In genomic region chr11:8847627-8848026, GRCm38 (mm10) we compare ENCODE assay signal across 24 mouse cellular contexts.
DNase-seq lines count a peak whose midpoint lies in the region; ATAC-seq lines count a peak whose summit lies in the region.
"Had no signal": no experiment of that assay in that cellular context is flagged by ENCODE, and none has a peak within 500 bp of the region (broad histone marks: within the 10 kb centered on the region; RNA-seq: fewer than 3 reads in every experiment).

No protein-coding gene starts in this region.

- peak; percentile 28 to 44; a peak in 2 of 4 replicates for ATAC-seq in hematopoietic stem cell, adult 5-6 weeks (replicated peaks in 1 of 2; ENCODE audit: insufficient read depth in 1 of 2, low FRiP score in 2 of 2, low TSS enrichment in 1 of 2, low read depth in 1 of 2, poor library complexity in 2 of 2, severe bottlenecking in 2 of 2)
- ATAC-seq in monocyte, adult 5-6 weeks (replicated peaks; ENCODE audit: insufficient number of reproducible peaks, low FRiP score, low TSS enrichment, poor library complexity, severe bottlenecking): peak; percentile 40; the same call in 1 of the 2 replicates
- ATAC-seq in erythroblast, adult 5-6 weeks (replicated peaks; ENCODE audit: low FRiP score, poor library complexity, severe bottlenecking): no peak
- ATAC-seq: CD4-positive, CD25-positive, alpha-beta regulatory T cell, adult 4 months; forebrain, embryonic 16.5 days; intestine, postnatal 0 days; midbrain, embryonic 13.5 days had no signal

- DNase-seq in heart, adult 11 months: peak; percentile 51
- DNase-seq in heart, adult 8-10 months (ENCODE audit: low spot score): no peak
- DNase-seq in 416B (ENCODE audit: low read depth): peak; percentile 5
- no peak for DNase-seq in embryo, embryonic 9.5 days (ENCODE audit: extremely low spot score)
- DNase-seq: adrenal gland, postnatal 25 days; cerebellum, adult 2 months; cerebellum, postnatal 25 days; embryo, embryonic 11 days; gastrocnemius, postnatal 10 days; heart, postnatal 36 days; kidney, postnatal 25 days; lung, embryonic 14.5 days; lung, postnatal 14 days; retina, postnatal 1 day; right cerebral cortex, postnatal 14 days; thymus, adult 2 months; thymus, postnatal 4 days had no signal

Comparison
In these comparisons a context has a peak if more than half of its experiments do, and no peak if none do; other contexts are left out.
1. DNase-seq: peak in heart, adult 11 months (single experiment) and 416B (single experiment); none in heart, adult 8-10 months (single experiment) and embryo, embryonic 9.5 days (single experiment).